Mouse (Mus musculus): ENCODE results near the gene Olfr344.

The Olfr344 gene

GRCm38 (mm10) chr2:36566362-36566761 lies at the start of gene Olfr344:
Gene Olfr344 (plus strand): TSS chr2:36566662.
- no peak for DNase-seq (ENCODE audit: extremely low read depth, low read depth)

GRCm38 (mm10) chr2:36524698-36525097 lies 41.8 kb upstream of the Olfr344 start, which contains the start of gene Olfr342:
Gene Olfr342 (plus strand): TSS chr2:36524998.
- no peak for DNase-seq (ENCODE audit: extremely low read depth, low read depth)

DNA sequence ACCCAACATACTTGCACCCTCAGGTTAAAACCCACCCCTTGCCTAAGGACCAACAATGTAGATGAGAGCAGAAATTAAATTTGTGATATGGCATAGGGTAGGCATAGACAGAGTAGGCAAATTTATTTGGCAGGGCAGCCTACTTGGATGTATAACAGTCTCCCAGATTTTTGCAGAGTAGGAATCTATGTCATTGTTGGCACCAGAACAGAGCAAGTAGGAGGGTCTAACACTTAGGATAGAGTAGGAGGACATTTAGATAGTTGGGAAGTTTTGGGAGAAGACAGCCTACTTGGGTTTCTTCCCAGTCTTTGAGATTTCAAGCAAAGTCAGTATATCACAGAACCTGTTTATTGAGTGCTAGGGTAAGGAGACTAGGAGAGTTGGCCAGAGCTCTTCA lies 1.3 kb upstream of the Olfr344 start:
- no peak for DNase-seq (ENCODE audit: extremely low read depth, low read depth)

DNA sequence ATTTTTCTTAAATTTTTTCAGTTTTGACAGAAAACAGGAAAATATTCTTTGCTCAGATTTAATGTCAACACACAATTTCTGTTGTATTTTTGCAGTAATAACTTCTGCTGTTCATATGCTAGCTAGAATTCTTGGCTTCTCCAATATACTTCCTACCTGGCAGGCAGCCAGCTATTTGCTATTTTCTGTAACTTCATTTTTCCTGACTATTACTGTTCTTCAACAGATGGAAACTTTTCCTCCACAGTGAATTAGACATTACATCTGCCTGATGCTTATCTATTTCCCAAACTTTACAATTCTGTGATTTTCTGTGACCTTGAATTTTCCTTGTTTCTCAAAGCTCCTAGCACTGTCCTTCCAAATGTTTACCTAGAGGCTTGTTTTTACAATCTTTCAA lies 560 bp downstream of the Olfr344 start:
- DNase-seq (ENCODE audit: extremely low read depth, low read depth), result no peak

GRCm38 (mm10) chr2:36567845-36568244 lies 1.4 kb downstream of the Olfr344 start:
- no peak for DNase-seq (ENCODE audit: extremely low read depth, low read depth)
